Mouse (Mus musculus): ENCODE results near the gene Icmt. TPM values are rescaled to one million over a fixed set of nuclear protein-coding genes. Genes with fewer than 3 reads are reported as not detected.

Gene Icmt
- total RNA-seq, 2 experiments from 2014 or later = 12.6 to 23.1 TPM

- ATAC-seq (replicated peaks; ENCODE audit: low FRiP score, low TSS enrichment, poor library complexity, severe bottlenecking) = no peak
Measured at GRCm38 (mm10) chr4:152273191-152273590, 23.8 kb upstream of the Icmt start.

DNA sequence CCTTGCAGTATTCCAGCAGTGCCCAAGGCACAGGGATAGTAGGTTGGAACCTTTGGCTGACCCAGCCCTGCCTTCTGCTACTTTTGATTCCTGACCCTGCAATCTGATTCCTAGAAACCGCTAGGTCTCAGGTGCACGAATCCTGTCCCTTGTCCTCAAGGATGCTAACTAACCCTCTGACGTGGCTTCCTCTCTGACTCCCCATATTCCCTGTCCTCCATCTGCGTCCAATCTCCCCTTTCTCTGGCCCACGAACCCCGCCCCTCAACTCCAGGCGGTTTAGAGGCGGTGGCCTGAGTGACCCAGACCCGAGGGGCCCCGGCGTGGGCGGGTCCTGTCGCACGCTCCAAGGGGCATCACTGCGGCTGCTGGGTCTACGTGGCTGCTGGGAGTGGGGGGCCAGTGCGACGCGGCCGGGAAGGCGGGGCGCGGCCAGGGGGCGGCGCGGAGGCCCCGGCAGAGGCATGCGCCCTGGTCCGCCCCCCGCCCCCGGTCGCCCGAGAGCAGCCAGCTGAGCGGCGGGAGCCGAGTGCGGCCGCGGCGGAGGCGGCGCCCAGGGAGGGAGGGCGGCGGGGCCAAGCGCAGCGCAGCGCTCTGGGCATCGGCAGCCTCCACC is 23.3 kb upstream of the Icmt start, which contains the start of gene Gpr153:
Gene Gpr153, plus strand, starts transcription at position 612 of the 616 bp plus-strand sequence.
- ATAC-seq (replicated peaks; ENCODE audit: low FRiP score, low TSS enrichment, poor library complexity, severe bottlenecking) = no peak

GRCm38 (mm10) chr4:152274681-152275131 is 22.3 kb upstream of the Icmt start:
- ATAC-seq (replicated peaks; ENCODE audit: low FRiP score, low TSS enrichment, poor library complexity, severe bottlenecking) = no peak

DNA sequence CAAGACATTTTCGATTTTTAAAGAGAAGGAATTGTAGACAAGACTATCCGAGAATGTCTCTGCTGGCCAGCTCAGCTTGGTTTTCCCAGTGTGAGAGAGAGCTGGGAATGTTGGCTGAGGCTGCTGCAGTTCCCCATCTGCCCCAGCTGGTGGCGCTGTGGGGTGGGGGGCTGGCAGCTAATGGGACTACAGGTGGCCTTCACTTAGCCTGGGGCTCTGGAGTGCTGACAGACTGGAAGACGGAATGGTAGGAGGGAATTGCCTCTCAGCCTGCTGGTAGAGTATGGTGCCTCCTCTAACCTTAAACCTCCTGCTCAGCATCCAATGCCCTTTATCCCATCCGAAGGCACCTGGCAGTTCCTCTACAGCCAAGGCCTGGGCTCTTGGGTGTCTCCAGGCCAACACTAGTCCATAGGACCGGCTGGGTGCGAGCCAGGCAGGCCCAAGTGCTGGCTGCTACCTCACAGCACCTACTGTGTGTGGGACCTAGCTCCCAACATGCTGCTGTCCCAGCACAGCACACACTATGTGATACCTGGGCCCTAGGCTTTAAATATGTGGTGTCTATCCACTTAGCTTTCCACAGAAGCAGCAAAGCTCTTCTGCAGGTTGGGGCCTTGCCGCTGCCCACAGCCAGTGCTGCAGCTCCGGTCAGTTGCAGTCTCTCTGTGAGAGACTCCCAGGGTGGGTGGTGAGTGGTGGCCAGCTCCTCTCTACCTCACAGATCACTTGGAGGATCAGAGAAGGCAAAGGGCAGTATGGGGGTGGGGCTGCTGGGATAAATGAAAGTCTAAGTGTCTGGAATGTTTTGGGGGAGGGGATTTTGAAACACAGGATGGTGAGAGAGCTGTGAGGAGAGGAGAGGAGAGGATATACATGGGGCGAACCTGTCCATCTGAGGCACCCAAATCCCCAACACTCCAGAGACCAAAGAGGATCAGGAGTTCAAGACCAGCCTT is 20.4 kb upstream of the Icmt start:
- no peak for ATAC-seq (replicated peaks; ENCODE audit: low FRiP score, low TSS enrichment, poor library complexity, severe bottlenecking)

GRCm38 (mm10) chr4:152277916-152278315 is 19.1 kb upstream of the Icmt start:
- no peak for ATAC-seq (replicated peaks; ENCODE audit: low FRiP score, low TSS enrichment, poor library complexity, severe bottlenecking)

GRCm38 (mm10) chr4:152278986-152279385 is 18.0 kb upstream of the Icmt start:
- ATAC-seq (replicated peaks; ENCODE audit: low FRiP score, low TSS enrichment, poor library complexity, severe bottlenecking) = no peak

- no peak for ATAC-seq (replicated peaks; ENCODE audit: low FRiP score, low TSS enrichment, poor library complexity, severe bottlenecking)
Measured at GRCm38 (mm10) chr4:152281601-152282000, 15.4 kb upstream of the Icmt start.

DNA sequence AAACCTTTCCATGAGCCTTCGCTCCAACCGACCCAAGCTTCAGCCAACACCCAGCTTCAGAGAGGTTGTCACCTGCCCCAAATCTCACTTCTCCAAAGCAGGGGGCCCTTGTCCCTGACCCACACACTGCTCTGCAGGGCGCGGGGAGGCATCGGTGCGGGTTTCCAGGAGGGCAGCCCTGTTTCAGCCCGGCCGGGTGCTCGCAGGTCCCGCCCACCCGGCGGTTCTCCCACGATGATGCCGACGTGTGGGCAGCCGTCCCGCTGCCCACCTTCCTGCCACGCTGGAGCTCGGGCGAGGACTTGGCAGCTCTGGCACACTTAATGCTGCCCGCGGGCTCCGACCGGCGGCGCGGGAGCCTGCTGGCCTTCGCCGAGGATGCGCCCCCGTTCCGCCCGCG is 14.3 kb upstream of the Icmt start:
- no peak for ATAC-seq (replicated peaks; ENCODE audit: low FRiP score, low TSS enrichment, poor library complexity, severe bottlenecking)

- peak; percentile 62 for ATAC-seq (replicated peaks; ENCODE audit: low FRiP score, low TSS enrichment, poor library complexity, severe bottlenecking)
Measured at GRCm38 (mm10) chr4:152283186-152283950, 13.7 kb upstream of the Icmt start.

DNA sequence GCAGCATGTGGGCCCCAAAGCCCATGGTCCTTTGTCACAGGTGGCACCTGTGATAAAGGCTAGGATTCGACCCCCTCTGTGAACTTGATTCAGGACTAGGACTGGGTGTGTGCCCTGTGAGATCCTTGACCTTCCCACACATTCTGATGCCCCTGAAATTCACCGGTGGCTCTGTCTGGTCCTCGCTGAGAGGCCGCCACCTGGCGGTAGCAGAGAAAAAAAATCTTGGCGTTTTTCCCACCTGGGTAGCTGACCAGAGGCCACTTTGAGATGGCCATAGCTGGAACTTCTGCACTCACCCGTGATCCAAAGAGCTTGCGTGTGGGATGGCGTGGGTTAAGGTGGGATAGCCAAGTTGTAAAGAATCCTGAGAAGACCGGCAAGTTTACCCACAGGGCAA is 11.5 kb upstream of the Icmt start:
- no peak for ATAC-seq (replicated peaks; ENCODE audit: low FRiP score, low TSS enrichment, poor library complexity, severe bottlenecking)

- peak; percentile 27 for ATAC-seq (replicated peaks; ENCODE audit: low FRiP score, low TSS enrichment, poor library complexity, severe bottlenecking)
Measured at GRCm38 (mm10) chr4:152286183-152286582, 10.8 kb upstream of the Icmt start.

DNA sequence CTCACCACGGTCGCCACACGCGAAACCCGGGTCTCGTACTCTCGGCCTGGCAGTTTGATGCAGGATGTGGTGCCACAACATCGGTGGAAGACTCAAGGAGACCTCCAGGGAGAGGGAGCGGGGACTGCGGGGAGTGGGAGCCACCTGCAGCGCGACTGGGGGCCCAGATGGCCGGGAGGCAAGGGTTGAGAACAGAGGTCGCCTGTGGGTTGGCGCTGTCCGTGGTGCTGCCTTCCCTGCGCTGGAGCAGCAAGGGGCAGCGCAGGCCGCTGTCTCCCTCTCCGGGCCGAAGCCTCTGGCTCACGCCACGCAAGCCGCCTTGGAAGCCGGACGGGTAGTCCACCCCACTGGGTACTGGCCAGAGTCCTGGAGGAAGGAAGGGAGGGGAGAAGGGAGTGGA is 10.1 kb upstream of the Icmt start:
- ATAC-seq (replicated peaks; ENCODE audit: low FRiP score, low TSS enrichment, poor library complexity, severe bottlenecking) = peak; percentile 65

- 0 out of 2 replicates have a peak, but pooled peaks have one; percentile 4 for ATAC-seq (replicated peaks; ENCODE audit: low FRiP score, low TSS enrichment, poor library complexity, severe bottlenecking)
Measured at GRCm38 (mm10) chr4:152287317-152288120, 9.5 kb upstream of the Icmt start.

GRCm38 (mm10) chr4:152288398-152288945 is 8.6 kb upstream of the Icmt start:
- ATAC-seq (replicated peaks; ENCODE audit: low FRiP score, low TSS enrichment, poor library complexity, severe bottlenecking) = no peak

- no peak for ATAC-seq (replicated peaks; ENCODE audit: low FRiP score, low TSS enrichment, poor library complexity, severe bottlenecking)
Measured at GRCm38 (mm10) chr4:152290385-152290784, 6.6 kb upstream of the Icmt start.

GRCm38 (mm10) chr4:152290991-152291390 is 6.0 kb upstream of the Icmt start:
- ATAC-seq (replicated peaks; ENCODE audit: low FRiP score, low TSS enrichment, poor library complexity, severe bottlenecking) = no peak

DNA sequence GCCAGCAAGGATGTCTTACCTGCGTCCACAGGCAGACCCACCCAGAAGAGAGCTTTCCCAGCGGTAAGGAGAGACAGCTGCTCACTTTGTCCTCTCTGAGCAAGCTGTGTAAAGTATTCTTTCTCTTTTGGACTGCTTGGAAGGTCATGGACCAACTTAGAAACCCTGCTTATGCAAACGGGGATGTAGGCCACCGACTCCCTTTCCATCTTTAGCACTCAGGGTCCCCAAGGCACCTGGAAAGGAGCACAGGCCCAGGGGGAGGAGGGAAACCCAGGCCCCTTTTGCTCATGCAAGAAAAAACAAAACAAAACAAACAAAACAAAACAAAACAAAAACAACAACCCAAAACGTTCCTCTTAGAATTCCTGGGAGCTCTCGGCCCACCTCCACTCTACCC is 5.5 kb upstream of the Icmt start, which contains the start of gene Hes3:
Gene Hes3, minus strand, starts transcription at position 101 of the 400 bp plus-strand sequence.
- ATAC-seq (replicated peaks; ENCODE audit: low FRiP score, low TSS enrichment, poor library complexity, severe bottlenecking) = no peak

GRCm38 (mm10) chr4:152292102-152292765 is 4.8 kb upstream of the Icmt start:
- ATAC-seq (replicated peaks; ENCODE audit: low FRiP score, low TSS enrichment, poor library complexity, severe bottlenecking) = no peak

Measured in megakaryocyte-erythroid progenitor cell, adult 5-6 weeks (primary cell).